Mouse (Mus musculus): ENCODE measurements at regions not wholly inside any gene's neighbourhood (a gene's known extent, or its start where the extent isn't known, plus 50 kb on each side); places are given as distances from the start of the nearest gene placed in this dataset.

DNA sequence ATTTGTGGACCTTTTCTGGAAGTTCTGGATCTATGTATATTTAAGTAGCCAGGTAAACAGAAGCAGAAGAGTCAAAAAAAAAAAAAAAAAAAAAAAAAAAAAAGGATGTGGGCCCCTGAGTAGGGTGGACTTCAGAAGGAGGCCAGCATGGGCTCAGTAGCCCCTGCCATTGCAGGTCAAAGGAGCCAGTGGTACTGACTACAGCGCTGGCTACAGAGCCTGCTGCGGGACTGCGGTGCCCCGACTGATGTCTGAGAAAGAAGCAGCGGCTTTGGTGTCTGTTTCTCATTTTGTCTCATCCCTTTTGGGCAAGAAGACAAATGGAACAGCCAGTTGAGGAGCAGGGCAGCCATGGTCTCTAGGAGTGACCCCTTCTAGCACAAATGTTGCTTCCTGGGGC, 134.9 kb downstream of the Gm4791 start:
- DNase-seq, result no peak

DNA sequence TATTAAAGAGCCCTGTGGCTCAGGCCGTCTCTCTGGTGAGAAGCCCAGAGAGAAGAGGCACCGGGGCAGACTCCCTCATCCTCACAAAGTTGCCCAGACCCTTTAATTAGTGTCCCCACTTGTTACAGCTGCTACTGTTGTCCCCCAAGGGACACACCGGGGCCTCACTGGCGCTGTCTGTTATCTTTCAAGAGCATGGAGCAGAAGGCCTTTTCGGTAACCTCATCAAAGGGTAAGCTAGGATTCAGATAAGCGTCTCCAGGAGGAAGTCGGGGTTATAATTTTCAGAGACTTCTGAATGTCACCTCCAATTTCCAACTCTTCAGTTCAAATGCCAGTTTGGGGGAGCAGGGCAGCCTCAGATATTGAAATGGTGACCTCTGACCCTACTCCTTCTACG, 135.3 kb downstream of the Gm4791 start:
- DNase-seq, result no peak

DNA sequence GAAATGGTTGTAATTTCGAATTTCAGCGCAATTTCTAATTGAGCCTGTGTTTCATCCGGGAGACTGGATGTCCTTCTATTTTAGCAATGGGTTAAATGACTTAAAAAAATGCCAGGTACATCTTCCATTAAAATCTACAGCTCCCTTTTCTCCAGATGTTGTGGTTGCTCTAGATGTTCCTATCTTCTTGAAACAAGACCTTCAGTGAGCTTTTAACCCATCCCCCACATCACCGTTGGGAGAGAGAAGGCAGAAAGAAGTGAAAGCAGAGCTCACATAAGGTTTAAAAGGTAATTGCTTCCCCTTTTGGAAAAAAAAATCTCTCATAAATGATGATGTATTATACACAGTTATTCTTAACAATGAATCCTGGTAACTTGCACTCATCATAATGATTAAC, 135.9 kb downstream of the Gm4791 start:
- DNase-seq, result no peak

DNA sequence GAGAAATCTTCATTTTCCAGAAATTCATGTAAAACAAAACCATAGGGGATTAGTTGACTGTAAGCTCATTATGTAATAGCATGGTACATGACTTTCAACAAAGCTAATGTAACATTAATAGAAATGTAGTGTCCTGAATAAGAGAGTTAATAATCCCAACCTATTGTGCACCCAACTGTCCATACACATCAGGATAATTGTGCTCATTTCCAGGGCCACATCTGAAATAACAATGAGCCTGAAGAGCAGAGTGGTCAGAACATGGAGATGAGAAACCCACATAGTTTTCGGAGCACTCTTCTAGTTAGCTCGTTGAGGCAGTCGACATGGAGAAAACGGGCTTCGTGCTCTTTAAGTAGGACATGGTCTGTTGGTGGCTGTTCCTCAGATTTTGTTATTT, 138.1 kb downstream of the Gm4791 start:
- DNase-seq, result no peak

DNA sequence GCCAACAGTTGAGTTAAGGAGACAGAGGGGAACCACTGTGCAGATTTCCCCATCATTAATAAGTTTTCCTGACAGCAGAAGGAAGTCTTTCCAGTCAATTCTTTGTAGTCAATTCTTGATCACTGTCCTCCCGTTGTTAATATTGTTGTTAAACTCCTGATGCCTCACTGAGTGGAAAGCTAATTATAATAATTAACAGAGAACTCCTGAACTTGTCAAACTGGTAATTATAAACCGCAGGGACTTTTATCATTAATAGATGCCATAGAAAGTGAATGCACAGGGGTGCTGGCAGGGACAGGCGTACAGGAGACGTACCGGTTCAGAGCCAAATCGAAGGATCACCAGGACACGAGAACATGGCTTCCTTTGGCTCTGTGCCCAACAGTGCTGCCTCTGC, 154.9 kb downstream of the Gm4791 start:
- DNase-seq, result no peak

DNA sequence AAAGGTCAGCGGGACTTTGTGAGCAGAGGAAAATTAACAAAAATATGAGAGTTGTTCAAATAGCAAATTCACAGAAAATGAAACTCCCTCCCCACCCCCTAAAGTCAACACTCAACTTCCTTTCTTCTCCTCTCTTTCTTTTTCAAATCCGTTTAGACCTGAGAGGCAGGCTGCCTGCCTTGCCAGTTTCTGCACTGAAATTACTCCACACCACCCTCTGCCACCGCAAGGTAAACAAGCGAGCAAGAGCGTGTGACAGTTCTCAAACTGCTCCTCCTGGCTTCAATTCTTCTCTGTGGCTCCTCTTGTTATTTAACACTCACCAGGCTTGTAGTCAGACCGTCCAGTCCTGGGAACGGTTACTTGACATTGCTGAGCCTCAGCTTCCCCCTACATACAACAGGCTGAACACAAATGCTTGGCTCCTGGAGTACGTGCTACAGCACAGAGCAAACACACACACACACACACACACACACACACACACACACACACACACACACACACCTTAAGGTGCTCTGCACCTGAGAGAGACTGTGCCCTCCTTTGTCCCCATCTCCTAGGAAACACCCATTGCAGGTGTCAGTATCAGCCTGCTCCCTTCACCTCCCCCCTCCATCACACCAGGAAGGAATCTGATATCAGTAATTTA, 167.1 kb downstream of the Gm4791 start:
- DNase-seq, result no peak

DNA sequence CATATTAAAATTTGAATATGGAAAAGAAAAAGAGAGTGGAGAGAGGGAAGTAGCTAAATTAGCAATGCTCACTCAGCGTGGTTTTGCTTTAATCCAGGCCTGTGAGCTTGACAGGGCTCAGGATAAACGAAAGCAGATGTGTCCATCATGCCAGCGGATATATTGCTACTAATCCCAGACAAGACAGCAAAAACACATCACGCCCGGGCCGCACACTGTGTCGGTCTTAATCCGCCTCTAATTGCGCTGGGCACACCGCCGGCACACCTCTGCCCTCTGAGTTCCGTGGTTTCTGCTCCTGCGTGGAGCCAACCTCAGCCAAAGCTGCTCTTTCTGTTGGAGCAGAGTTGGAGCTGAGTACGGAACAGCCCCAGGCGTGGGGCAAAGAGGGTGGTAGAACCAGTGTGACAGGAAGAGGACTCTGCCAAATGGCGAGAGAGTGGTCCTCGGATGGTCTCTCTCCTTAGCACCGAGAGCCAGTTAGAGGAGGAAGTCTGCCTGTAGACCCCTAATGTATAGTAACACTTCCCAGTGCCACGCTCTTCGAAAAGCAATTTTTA, 169.2 kb downstream of the Gm4791 start:
- DNase-seq, result no peak

DNA sequence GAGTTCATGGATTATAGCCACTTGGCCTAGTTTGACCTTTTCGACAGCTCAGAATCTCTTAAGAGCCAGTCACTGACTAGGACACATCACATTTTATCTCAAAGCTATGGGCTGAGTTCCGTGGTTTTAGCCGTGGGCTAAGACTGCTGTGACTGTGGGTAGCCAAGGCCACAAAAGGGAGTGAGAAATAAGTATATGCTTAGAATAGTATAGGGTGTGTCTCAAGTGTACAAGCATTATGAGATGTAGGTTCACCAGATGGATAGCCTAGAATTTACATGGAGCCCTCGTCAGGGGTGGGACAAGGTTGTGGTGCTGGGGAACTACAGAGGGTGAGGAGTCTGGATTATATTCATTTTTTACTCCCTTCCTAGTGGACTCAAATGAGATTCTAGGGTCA, 177.5 kb downstream of the Gm4791 start:
- no peak for DNase-seq

DNA sequence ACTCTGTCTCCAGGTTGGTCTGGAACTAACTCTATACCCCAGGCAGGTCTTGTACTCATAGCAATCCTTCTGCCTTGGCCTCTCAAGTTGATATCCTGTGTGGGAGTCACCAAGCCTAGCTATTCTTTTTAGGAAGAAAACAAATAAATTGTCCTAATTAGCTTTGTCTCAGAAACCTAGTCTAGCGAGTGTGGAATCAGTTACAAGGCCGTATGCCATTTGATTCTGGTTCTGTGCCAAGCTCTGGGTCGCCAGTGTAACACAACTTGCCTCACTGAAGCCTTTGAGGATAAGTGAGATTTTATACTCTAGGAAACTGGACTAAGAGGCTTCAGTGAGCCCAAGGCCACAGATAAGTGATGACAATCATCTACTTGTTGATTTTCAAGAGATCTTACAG, 219.6 kb downstream of the Gm4791 start:
- no peak for DNase-seq

DNA sequence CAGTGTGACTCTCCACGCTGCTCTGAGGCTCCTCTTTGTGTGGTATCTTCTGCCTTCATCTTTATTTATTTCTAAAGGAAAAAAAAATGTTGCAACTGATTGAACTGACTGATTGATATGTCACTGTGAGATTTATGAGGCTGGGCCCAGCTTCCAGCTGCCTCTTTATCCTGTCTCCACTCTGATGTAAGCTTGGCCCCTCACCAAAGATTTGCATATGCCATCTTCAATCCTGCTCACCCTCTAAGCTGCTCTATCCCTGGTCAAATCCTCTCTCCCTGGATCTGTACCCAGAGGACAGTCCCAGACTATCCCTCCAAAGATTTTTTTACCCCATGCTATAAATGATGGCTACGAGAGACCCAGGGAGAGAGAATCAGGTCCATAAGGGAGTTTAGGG, 225.0 kb downstream of the Gm4791 start:
- DNase-seq, result no peak

DNA sequence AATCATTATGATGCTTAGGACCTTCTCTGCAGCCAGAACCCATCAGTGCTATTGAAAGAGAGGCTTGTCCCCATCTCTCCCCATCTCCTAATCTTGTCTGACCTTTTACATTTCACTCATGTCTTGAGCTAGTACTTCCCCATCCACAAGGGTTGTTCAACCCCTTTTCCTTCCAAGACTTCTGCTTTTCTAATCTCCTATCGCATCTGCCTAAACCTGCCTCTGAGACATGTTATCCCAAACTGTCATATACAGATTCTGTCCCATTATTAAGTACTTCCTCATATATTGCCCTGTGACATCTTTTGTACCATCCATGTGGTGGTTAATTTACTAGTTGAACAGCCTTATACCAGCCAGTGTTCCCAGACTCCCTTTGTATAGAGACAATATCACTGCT, 225.7 kb downstream of the Gm4791 start:
- no peak for DNase-seq

DNA sequence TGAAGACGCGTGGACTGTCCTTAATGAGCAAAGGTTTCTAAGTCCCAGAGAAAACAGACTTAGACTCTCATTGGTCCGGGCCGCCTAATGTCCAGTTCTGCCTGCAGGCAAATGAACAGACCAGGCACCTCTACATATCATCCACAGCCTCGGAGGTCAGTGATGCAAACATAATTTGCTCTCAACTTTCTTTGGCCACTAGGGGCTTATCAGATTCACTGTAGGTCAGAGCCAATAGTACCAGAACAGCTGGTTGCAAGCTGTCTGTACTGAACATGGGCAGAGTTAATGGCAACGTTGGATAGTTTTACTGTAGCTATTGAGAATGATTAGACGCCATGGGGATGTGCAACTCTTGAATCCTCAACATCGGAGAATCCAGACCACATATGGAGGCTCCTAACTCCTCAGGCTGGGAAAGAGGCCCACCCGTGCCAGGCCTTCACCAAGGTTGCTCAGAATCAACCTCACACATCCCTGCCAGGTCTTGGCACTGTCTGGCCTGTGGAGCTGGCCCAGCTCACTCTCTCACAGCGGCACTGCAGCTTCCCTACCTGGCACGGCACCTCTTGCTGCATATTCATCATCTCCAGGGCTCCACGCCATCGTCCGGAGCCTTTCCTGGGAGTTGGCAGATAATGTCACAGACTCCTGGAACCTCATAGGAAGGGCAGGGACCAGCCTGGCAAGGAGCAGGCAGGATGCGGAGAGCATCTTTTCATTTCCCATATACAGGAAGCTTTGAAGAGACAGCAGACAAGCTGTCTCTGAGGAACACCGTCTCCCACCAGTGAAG, 228.1 kb downstream of the Gm4791 start:
- no peak for DNase-seq

DNA sequence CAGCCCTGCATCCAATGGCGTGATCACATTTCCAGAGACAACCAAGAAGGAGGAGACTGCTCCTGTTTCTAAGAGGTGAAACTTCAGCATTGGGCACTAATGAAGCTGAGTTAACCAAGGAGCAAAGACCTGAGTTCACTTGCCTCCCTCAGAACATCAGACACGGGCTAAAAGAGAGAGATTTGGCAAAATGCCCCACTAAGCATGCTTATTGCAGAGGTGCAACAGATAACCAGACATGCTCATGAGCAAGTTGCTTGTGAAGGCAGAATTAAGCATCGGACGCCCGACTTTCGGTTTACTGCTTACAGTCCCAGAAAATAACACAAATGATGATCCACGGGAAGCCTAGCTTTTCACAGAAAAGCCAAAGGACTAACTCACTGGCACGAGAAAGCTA, 228.8 kb downstream of the Gm4791 start:
- DNase-seq, result no peak

DNA sequence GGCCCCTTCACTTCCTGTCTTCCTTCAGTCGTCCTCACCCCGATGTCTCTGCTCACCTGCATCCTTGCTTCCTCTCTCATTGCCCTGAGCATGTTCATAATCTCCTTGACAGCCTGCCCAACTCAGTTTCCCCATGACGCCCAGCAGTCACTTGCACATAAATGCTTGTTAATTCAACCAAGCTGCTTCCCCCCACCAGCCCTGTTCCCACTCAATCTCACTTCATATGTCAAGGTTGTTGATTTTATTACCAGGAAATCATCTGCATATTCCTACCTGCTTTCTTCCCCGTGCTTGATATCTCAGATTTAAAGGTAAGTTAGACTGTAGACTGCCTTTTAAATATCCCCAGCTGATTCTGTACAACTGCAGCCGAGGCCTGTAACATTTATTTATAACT, 230.2 kb downstream of the Gm4791 start:
- no peak for DNase-seq

DNA sequence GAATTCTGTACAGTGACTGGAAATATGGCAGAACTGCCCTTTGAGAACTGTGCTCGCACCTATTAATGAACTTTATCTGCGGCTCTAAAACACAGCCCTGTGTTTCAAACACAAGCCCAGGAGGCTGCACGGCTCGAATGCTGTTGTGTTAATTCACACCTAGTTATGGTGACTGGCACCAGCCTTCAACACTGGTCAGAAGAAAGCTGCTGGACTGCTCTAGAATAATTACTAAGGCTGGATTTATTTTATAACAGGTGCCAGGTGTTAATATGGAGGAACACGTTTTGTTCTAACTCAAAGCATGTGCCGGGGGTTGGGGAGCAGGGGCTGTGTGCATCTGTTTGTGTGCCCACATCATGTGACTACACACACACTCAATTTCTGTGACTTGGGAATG, 230.8 kb downstream of the Gm4791 start:
- no peak for DNase-seq

DNA sequence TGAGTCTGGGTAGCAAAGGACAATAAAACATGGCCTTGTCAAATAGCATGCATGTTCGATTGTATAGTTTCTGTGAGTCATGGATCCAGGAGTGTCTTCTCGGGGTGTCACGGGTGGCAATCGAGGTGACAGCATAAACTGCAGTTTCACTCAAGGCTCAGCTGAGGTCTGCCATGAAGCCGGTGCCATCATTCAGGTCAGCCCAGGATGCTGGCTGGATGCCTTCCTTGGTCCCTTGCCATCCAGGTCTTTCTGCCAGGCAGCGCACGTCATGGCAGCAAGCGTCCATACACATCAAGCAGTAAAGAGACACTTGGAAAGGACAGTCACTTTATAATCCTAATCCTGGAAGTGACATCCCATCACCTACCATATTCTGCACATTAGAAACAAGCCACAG, 242.4 kb downstream of the Gm4791 start:
- DNase-seq, result peak; percentile 62

DNA sequence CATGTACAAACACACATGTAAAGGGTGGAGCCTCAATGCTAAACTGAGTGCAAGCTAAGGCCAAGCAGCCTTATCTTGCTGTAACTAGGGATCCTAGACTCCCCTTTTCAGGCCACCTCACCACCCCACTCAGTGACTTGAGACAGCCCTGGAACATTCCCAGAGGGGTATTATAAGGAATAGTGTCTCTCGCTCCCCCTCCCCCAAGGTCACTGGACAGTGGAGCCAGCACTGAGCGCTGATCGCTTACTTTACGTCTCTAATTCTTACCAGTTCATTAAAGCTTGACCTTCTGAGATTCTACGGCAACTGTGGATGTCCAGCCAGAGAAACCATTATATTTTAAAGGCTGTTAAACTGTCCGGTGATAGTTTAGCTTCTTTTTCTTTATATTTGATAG, 243.5 kb downstream of the Gm4791 start:
- no peak for DNase-seq

DNA sequence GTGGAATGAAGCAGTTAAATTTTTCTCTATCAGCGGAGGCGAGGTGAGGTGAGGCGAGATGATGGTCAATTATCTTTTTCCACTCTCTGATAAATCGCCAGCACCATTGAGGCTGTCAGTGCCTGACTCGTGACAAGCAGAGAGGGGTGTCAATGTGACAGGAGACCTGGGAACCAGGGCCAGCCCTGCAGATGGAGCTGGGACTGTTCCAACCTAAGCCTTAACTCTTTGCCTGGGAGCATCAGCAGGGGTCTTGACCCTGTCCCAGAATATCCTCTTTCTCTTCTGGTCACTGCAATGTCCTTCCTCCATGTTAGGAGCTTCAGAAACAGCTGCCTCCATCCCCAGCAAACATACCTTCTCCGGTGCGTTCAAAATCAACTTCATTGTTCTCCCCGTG, 244.0 kb downstream of the Gm4791 start:
- no peak for DNase-seq

DNA sequence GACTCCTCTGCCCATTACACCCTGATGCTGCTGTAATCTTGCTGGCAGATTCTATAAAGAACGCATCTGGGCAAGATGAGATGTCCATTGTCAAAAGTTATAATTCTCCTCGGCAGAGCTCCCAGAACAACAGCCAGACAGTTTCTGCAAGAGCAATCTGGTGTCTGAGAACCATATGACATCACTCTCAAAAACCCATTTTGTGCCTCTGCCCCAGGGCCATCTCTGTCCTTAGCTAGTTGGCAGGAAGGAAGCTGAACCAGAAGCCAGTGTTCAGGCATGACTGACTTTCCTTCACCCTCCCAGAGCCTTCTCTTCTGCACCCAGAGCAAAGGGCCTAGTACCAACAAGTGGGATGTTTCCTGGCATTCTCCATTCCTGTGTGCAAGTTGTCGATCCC, 250.5 kb downstream of the Gm4791 start:
- DNase-seq, result no peak

DNA sequence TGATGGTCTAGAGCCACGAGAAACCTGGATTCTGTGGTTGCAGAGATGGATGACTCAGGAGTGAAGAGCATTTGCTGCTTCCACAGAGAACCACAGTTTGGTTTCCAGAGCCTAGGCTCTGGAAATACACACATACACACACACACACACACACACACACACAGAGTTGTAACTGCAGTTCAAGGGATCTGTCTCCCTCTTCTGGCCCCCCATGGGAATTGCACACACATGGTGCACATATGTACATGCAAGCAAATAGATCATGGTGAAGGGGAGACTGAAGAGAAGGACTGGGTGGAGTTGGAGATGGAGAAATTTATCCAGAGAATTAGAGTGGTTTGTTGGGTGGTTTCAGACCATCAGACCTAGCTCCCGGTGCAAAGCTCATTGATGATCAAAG, 252.6 kb downstream of the Gm4791 start:
- DNase-seq, result no peak

DNA sequence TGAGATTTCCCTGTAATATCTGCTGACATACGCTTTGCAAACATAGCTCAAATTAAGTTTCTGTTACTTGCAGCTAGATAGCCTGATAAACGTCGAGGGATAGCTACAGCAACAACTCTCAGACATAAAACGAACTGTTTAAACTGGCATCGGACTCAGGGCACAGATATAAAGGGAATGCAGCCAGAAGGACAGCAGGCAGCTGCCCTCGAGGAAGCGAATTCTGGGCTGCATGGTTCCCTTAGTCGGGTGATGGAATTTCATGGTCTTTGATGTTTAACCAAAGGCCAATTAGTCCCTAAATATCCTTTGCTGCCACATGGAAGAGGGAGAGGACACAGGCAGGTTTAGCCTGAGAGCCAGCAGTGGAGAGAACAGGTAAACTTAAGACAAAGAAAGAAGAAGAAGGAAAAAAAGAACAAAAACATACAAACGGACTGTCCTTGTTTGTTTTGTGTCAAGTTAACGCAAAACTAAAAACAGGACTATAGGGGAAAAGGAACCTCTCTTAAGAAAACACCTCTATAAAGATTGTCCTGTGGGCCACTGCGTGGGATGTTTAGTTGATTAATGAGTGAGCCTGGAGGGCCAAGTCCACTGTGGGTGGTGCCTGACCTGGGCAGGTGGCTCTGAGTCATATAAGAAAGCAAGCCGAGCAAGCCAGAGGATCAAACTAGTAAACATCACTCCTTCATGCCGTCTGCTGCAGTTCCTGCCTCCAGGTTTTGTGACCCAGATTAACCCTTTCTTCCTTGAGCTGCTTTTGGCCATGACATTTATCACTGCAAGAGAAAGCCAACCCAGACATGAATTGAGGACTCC, 255.5 kb downstream of the Gm4791 start:
- DNase-seq, result no peak

DNA sequence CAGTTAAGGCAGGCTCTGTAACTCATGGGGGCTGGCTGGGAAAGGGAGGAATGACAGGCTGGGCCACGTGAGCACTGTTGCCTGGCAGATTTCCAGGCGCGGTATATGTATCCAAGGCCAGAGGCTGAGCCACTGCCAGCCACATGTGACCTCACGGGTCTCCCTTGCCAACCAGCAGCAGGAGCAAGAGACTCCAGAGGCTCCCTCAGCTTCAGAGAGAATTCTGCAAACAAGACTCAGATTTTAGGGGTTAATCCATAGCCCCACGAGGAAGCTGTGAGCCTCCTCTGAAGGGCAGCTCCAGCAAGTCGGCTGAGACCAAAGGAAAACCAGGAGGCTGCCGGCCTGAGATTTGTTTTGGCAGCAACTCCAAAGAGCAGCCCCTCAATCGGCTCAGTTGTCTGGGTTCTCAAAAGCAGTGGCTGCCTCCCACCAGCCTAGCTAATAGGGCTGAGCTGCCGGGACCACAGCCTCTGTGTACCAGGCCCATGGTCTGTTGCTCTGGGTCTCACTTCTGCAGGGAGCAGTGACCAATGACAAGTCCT, 264.0 kb upstream of the Cadm1 start:
- DNase-seq, result peak; percentile 85

All from heart, postnatal 4 days (tissue).